Mouse (Mus musculus) forebrain, embryonic 12.5 days (tissue): ENCODE measurements at regions not wholly inside any gene's neighbourhood (a gene's known extent, or its start where the extent isn't known, plus 50 kb on each side); places are given as distances from the start of the nearest gene placed in this dataset.

Experiments used
- ATAC-seq: fragments of 200-750 bp; cut with Nextera tagmentation; 2 replicates; pipeline ENCODE4 v1.8.0; 2017; ENCODE audit warnings: moderate TSS enrichment; ENCODE audit not compliant: low FRiP score
- H3K27ac ChIP-seq: fragments of 300-500 bp; sonication (generic); 2 replicates; pipeline ENCODE4 v1.5.1; 2016; ENCODE audit warnings: mild to moderate bottlenecking
- H3K27me3 ChIP-seq: fragments of 300-500 bp; sonication (generic); 2 replicates; pipeline ENCODE4 v1.6.1; 2016; ENCODE audit warnings: mild to moderate bottlenecking
- H3K36me3 ChIP-seq: fragments of 300-500 bp; sonication (generic); replicated peaks from 2 replicates; pipeline ENCODE4 v1.6.1; 2016; ENCODE audit warnings: mild to moderate bottlenecking
- H3K4me1 ChIP-seq: fragments of 300-500 bp; sonication (generic); 2 replicates; pipeline ENCODE4 v1.6.1; 2016
- H3K4me2 ChIP-seq: fragments of 300-500 bp; sonication (generic); 2 replicates; pipeline ENCODE4 v1.6.1; 2016; ENCODE audit warnings: mild to moderate bottlenecking, moderate library complexity
- H3K4me3 ChIP-seq: fragments of 300-500 bp; sonication (generic); replicated peaks from 2 replicates; pipeline ENCODE4 v1.5.1; 2016; ENCODE audit warnings: mild to moderate bottlenecking
- H3K9ac ChIP-seq: fragments of 300-500 bp; sonication (generic); 2 replicates; pipeline ENCODE4 v1.6.1; 2016; ENCODE audit warnings: mild to moderate bottlenecking
- H3K9me3 ChIP-seq: fragments of 300-500 bp; sonication (generic); 2 replicates; pipeline ENCODE4 v1.6.1; 2016
- WGBS: fragments of 180-500 bp; shearing (Covaris S2); methylation state at CpG from one replicate; pipeline ENCODE4 v1.1.7; 2016; 5-methylcytosine and 5-hydroxymethylcytosine counted together

DNA sequence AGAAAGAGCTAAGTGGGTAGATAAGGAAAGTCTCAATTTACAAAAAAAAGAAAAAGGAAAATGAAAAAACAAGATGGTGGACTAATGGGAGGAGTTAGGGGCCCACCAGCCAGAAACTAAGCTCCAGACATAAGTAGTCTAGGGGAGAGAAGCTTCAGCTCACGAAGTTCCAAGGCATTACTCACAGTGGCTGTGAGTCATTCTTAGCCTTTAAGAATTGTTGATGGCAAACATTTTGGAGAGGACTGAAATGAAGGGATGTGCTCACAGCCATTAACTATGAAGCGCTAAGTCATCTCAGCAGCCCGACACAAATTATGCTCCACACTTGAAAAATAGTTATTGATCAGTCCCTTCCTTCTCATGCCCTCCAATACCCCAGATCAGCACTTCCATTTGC lies 198.6 kb upstream of the Ppargc1a start:
- H3K4me1 ChIP-seq = no peaks in the 10 kb centered on the region
- WGBS = 91% methylated on average over 3 of the region's 3 CpGs
- no peak overlapping the region for H3K4me2 ChIP-seq
- no peak for ATAC-seq
- H3K4me3 ChIP-seq = no peak overlapping the region
- H3K36me3 ChIP-seq = no peaks in the 10 kb centered on the region
- H3K9me3 ChIP-seq = no peaks in the 10 kb centered on the region
- no peaks in the 10 kb centered on the region for H3K27me3 ChIP-seq
- no peak overlapping the region for H3K9ac ChIP-seq
- no peak overlapping the region for H3K27ac ChIP-seq

DNA sequence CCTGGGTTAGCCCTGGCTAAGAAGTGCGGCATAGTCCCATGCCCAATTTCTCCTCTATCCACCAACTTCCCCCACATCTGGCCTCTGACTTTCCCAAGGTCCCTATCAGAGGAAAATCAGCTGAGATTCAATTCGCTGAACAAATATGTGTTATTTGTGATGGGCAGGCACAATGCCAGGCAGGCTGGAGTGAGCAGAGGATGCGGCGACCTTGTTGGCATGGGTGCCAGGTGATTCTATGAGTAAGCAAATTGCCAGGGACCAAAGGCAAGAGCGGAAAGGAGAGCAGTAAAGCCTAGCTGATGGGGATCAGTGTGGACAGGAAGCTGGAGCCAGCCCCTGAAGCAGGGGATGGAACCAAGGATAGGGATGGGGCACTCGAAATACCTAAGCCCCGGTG lies 196.9 kb upstream of the Ppargc1a start:
- Histone ChIP-seq H3K27me3 (no peaks in the 10 kb centered on the region), H3K4me3 (no peak overlapping the region), H3K4me2 (no peak overlapping the region), H3K9me3 (no peaks in the 10 kb centered on the region), H3K9ac (no peak overlapping the region), H3K27ac (no peak overlapping the region), H3K4me1 (no peaks in the 10 kb centered on the region), H3K36me3 (no peaks in the 10 kb centered on the region)
- no peak for ATAC-seq
- 90% methylated on average over 7 of the region's 7 CpGs for WGBS

- Histone ChIP-seq H3K9me3 (no peaks in the 10 kb centered on the region), H3K36me3 (no peaks in the 10 kb centered on the region), H3K9ac (no peak overlapping the region), H3K27me3 (no peaks in the 10 kb centered on the region), H3K4me1 (no peaks in the 10 kb centered on the region), H3K27ac (no peak overlapping the region), H3K4me2 (no peak overlapping the region), H3K4me3 (no peak overlapping the region)
- no peak for ATAC-seq
- 66% methylated on average over 7 of the region's 7 CpGs for WGBS
Observed at GRCm38 (mm10) chr5:51763599-51763998, 196.1 kb upstream of the Ppargc1a start.

DNA sequence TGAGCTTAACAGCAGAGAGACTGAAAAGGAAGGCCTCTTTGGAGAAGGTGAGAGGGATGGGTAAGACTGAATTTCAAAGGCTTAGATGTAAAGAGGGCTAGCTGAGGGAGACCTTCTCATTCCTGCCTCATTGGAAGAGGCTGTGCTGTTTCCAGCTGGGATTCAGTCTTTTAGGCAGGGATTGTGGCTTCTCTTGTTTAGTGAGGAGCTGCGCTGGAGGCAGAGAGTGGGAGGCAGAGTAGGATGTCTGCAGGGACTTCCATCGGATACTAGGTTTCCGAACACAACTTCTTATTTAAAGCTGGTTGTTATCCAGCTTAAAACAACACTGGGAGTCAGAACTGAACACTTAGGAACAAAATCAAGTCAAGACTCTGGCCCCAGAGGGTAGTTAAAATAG lies 194.8 kb upstream of the Ppargc1a start:
- ATAC-seq = no peak
- H3K27me3 ChIP-seq = no peaks in the 10 kb centered on the region
- 65% methylated on average over 3 of the region's 3 CpGs for WGBS

DNA sequence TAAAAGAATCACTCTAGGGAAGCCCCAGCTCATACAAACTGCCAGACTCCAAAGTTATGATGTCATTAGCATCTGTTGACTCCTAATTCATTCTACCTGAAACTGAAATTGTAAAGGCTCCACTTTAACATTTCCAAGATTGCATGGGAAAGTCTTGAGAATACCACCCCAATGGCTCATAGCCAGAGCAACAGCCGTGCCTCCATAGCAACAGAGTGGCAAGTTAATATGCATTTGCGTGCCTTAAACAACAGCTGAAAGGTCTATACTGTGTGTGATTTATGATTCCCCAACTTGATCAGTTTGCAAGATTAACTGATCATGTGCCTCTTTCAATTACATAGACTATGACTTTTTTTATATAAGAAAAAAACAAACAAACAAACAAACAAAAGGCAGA lies 190.8 kb upstream of the Ppargc1a start:
- Histone ChIP-seq H3K27ac (no peak overlapping the region), H3K36me3 (no peaks in the 10 kb centered on the region), H3K4me1 (no peaks in the 10 kb centered on the region), H3K27me3 (no peaks in the 10 kb centered on the region), H3K4me3 (no peak overlapping the region), H3K4me2 (no peak overlapping the region), H3K9me3 (no peaks in the 10 kb centered on the region), H3K9ac (no peak overlapping the region)
- ATAC-seq = no peak
- WGBS = 87% methylated on average over 2 of the region's 2 CpGs

More for the DNA sequence above, 194.8 kb upstream of the Ppargc1a start:
- Histone ChIP-seq H3K4me3 (no peak overlapping the region), H3K27ac (no peak overlapping the region), H3K4me1 (no peaks in the 10 kb centered on the region), H3K36me3 (no peaks in the 10 kb centered on the region), H3K9ac (no peak overlapping the region), H3K4me2 (no peak overlapping the region), H3K9me3 (no peaks in the 10 kb centered on the region)

- Histone ChIP-seq H3K36me3 (no peaks in the 10 kb centered on the region), H3K27me3 (no peaks in the 10 kb centered on the region), H3K9me3 (no peaks in the 10 kb centered on the region), H3K4me1 (no peaks in the 10 kb centered on the region), H3K9ac (no peak overlapping the region), H3K27ac (no peak overlapping the region), H3K4me3 (no peak overlapping the region), H3K4me2 (no peak overlapping the region)
- no peak for ATAC-seq
- WGBS = 73% methylated on average over 2 of the region's 2 CpGs
Observed at GRCm38 (mm10) chr5:51757864-51758263, 190.3 kb upstream of the Ppargc1a start.

DNA sequence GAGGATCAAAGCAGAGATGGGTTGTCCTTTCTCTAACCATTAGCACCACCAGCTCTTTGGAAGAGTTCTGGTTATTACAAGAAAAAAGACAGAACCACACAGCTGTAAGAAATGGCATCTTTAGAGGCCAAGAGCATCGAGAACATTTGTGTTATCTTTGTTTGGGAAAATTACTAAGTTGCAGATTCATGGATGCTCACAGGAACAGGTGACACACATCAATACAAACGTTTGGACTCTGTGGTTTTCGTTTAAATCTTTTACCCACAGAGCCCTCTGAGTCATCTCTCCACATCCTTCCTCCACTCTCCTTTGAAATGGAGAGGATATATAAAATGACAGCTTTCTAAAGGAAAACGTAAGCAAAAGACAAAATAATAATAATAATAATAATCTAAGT lies 184.5 kb upstream of the Ppargc1a start:
- no peaks in the 10 kb centered on the region for H3K9me3 ChIP-seq
- no peak for ATAC-seq
- H3K27me3 ChIP-seq = no peaks in the 10 kb centered on the region
- H3K4me3 ChIP-seq = no peak overlapping the region
- no peaks in the 10 kb centered on the region for H3K36me3 ChIP-seq
- no peak overlapping the region for H3K27ac ChIP-seq
- no peak overlapping the region for H3K4me2 ChIP-seq
- H3K4me1 ChIP-seq = no peaks in the 10 kb centered on the region
- 85% methylated on average over 4 of the region's 4 CpGs for WGBS
- no peak overlapping the region for H3K9ac ChIP-seq

- 92% methylated on average over 8 of the region's 8 CpGs for WGBS
- ATAC-seq = no peak
- H3K9ac ChIP-seq = no peak overlapping the region
- H3K4me1 ChIP-seq = no peaks in the 10 kb centered on the region
- no peak overlapping the region for H3K4me2 ChIP-seq
- H3K27ac ChIP-seq = no peak overlapping the region
- no peaks in the 10 kb centered on the region for H3K9me3 ChIP-seq
- H3K27me3 ChIP-seq = no peaks in the 10 kb centered on the region
- H3K36me3 ChIP-seq = no peaks in the 10 kb centered on the region
- no peak overlapping the region for H3K4me3 ChIP-seq
Observed at GRCm38 (mm10) chr5:51750456-51750855, 182.9 kb upstream of the Ppargc1a start.

DNA sequence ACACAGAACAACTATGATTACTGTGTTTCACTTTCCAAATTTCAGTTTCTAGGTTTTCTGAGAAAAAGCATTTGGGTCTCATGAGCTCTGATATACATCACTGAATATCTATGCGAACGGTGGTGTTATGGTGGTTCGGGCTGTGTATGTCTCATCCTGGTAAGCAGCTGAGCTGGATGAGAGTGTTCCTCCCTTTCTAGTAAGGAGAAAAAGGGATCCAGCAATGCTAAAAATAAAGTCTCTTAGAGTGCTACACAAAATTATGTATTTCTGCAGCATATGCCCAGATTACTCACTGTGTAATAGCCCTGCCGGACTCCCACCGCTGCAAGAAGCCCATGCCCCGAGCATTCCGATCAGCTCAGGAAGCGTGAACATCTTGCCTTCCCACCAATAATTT lies 173.4 kb upstream of the Ppargc1a start:
- Histone ChIP-seq H3K4me3 (no peak overlapping the region), H3K9ac (no peak overlapping the region), H3K27ac (no peak overlapping the region), H3K27me3 (no peaks in the 10 kb centered on the region), H3K4me2 (no peak overlapping the region), H3K4me1 (no peaks in the 10 kb centered on the region), H3K36me3 (no peaks in the 10 kb centered on the region), H3K9me3 (no peaks in the 10 kb centered on the region)
- 97% methylated on average over 8 of the region's 8 CpGs for WGBS
- no peak for ATAC-seq

- H3K4me3 ChIP-seq = no peak overlapping the region
- H3K4me2 ChIP-seq = no peak overlapping the region
- no peak for ATAC-seq
- WGBS = 33% methylated on average over 1 of the region's 1 CpGs
- no peak overlapping the region for H3K9ac ChIP-seq
- H3K27me3 ChIP-seq = no peaks in the 10 kb centered on the region
- no peaks in the 10 kb centered on the region for H3K9me3 ChIP-seq
- H3K27ac ChIP-seq = no peak overlapping the region
- H3K4me1 ChIP-seq = no peaks in the 10 kb centered on the region
- no peaks in the 10 kb centered on the region for H3K36me3 ChIP-seq
Observed at GRCm38 (mm10) chr5:51730241-51730640, 162.7 kb upstream of the Ppargc1a start.

DNA sequence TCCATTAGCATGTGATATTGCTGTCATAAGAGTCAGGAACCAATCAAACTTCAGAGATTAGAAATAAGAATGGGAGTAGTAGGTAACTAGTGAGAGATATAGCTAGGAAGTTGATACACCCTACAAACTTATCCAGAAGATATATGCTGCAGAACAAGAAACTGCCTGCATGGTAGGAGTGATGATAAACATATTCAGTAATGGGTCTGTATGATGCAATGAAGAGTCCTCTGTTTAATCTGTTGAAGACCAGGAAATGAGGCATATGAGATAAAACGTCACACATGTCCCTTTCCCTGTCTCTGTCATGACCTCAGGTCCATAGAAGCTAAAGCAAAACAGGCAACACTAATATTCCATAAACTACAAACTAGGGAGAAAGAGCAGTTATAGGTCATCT lies 162.2 kb upstream of the Ppargc1a start:
- 93% methylated on average over 1 of the region's 1 CpGs for WGBS
- H3K4me1 ChIP-seq = no peaks in the 10 kb centered on the region
- H3K4me2 ChIP-seq = no peak overlapping the region
- no peaks in the 10 kb centered on the region for H3K27me3 ChIP-seq
- H3K36me3 ChIP-seq = no peaks in the 10 kb centered on the region
- H3K4me3 ChIP-seq = no peak overlapping the region
- no peak for ATAC-seq
- no peak overlapping the region for H3K27ac ChIP-seq
- H3K9ac ChIP-seq = no peak overlapping the region
- H3K9me3 ChIP-seq = no peaks in the 10 kb centered on the region

- H3K27ac ChIP-seq = no peak overlapping the region
- no peak for ATAC-seq
- no peak overlapping the region for H3K4me2 ChIP-seq
- no peaks in the 10 kb centered on the region for H3K4me1 ChIP-seq
- H3K36me3 ChIP-seq = no peaks in the 10 kb centered on the region
- H3K9me3 ChIP-seq = no peaks in the 10 kb centered on the region
- no peak overlapping the region for H3K4me3 ChIP-seq
- no peaks in the 10 kb centered on the region for H3K27me3 ChIP-seq
- H3K9ac ChIP-seq = no peak overlapping the region
Observed at GRCm38 (mm10) chr5:51726762-51727161, 159.2 kb upstream of the Ppargc1a start.

- Histone ChIP-seq H3K4me3 (no peak overlapping the region), H3K27me3 (no peaks in the 10 kb centered on the region), H3K27ac (no peak overlapping the region), H3K4me1 (no peaks in the 10 kb centered on the region), H3K36me3 (no peaks in the 10 kb centered on the region), H3K4me2 (no peak overlapping the region), H3K9me3 (no peaks in the 10 kb centered on the region), H3K9ac (no peak overlapping the region)
- ATAC-seq = no peak
- WGBS = 88% methylated on average over 8 of the region's 8 CpGs
Observed at GRCm38 (mm10) chr5:51718911-51719310, 151.4 kb upstream of the Ppargc1a start.

DNA sequence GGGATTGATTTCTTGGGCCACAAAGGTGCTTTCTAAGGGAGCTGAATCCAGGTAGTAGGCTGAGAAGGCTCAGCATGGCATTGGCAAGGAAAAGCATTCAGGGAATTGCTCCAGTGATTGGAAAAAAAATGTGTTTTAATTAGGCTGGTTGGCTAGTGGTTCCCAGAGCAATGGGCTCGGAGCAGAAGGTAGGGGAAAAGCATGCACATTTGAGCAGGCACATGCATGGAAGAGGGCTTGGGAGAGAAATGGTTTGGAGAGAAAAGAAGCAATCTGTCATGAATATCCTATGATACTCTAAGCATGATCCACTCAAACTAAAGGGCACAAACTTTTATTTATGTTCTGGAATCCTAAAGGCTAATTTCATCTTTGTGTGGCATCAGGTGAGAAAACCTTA lies 150.9 kb upstream of the Ppargc1a start:
- H3K4me2 ChIP-seq = no peak overlapping the region
- no peaks in the 10 kb centered on the region for H3K36me3 ChIP-seq
- H3K9me3 ChIP-seq = no peaks in the 10 kb centered on the region
- no peak overlapping the region for H3K9ac ChIP-seq
- no peaks in the 10 kb centered on the region for H3K27me3 ChIP-seq
- no peak overlapping the region for H3K4me3 ChIP-seq
- H3K4me1 ChIP-seq = no peaks in the 10 kb centered on the region
- no peak overlapping the region for H3K27ac ChIP-seq
- WGBS = 80% methylated on average over 1 of the region's 1 CpGs
- ATAC-seq = no peak
